Mouse (Mus musculus): ENCODE results near the gene Vwa1. TPM values are rescaled to one million over a fixed set of nuclear protein-coding genes. Genes with fewer than 3 reads are reported as not detected.

Vwa1 gene
- total and polyA plus RNA-seq, 3 experiments, result 0.13 to 1.8 (median 0.15) TPM

DNA sequence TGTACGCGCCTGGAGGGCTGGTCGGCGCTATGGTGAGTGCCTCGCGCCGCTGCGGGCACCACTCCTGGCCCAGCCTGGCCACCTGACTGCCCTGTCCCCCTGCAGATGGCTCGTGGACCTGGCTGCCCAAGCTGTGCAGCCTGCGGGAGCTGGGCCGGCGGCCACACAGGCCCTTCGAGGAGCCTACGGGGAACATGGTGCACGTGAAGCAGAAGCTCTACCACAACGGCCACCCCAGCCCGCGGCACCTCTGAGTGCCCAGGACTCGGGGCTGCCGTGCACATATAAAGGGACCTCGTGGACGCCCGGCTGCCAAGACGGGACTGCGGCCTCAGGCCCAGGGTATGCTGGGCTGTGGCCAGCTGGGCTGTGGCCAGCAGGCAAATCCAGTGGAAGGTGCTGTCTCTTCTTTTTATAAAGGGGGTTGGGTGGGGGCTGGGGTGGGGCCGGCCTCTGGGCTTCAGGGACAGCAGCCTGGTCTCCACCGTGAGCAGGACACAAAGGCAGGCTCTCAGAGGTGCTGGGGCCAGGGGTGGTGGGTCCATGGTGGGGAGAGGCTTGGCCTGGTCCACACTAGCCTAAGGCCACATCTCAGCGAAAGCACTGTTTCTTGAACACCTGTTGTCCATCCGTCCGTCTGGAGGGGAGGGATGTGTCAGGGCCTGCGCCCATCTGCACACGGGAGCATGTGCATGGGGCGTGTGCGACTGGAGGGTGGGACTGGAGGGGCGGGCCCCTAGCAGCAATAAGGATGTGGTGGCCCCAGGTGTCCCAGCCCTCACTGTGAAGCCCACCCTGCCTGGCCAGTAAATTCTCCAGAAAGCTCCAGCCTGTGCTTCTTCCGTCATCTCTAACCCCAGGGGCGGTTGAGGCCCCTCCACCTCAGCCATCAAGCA, 34.5 kb downstream of the Vwa1 start:
- no peaks in the 10 kb centered on the region for H3K9me3 ChIP-seq (replicated peaks; ENCODE audit: low read length)
- DNase-seq (ENCODE audit: extremely low read depth), result no peak
- in situ Hi-C loops (cut with MboI; ENCODE audit: low pct_ligation_motif_present, low pct_unique_long_range_greater_than_20kb, low sequenced_read_pairs) (no loop called here), dilution Hi-C loops (cut with MboI; ENCODE audit: extremely low pct_ligation_motif_present, extremely low pct_unique_long_range_greater_than_20kb, low sequenced_read_pairs) (no loop called here)
- H3K36me3 ChIP-seq (replicated peaks in 1 of 2; ENCODE audit: control insufficient read depth in 1 of 2, insufficient read depth in 1 of 2, low read length in 1 of 2), result peaks cover 57 to 79% of the 10 kb centered on the region in 2 experiments
- no peak overlapping the region for H3K4me3 ChIP-seq (replicated peaks in 1 of 3; ENCODE audit: low read depth in 2 of 3, low read length in 2 of 3, poor library complexity in 1 of 3)
- H3K27me3 ChIP-seq (replicated peaks), result no peaks in the 10 kb centered on the region
- 0 out of 2 replicates have a peak, but pooled peaks cover 4% of the 10 kb centered on the region for H3K79me2 ChIP-seq (replicated peaks; ENCODE audit: control insufficient read depth, extremely low read depth, insufficient read depth, poor library complexity, severe bottlenecking)
- no peak overlapping the region for H3K9ac ChIP-seq (ENCODE audit: insufficient read depth, low read depth)
- no peak overlapping the region for H3K27ac ChIP-seq (ENCODE audit: insufficient read depth, low read depth)
- TF ChIP-seq CTCF (conservative IDR thresholded peaks at IDR 0.05 in 1 of 2, IDR thresholded peaks at IDR 0.05 in 1 of 2; ENCODE audit: low read depth in 2 of 2, low read length in 2 of 2) (no peak), ZC3H11A (IDR thresholded peaks at IDR 0.05; ENCODE audit: low read depth, low read length) (no peak), GABPA (IDR thresholded peaks at IDR 0.05; ENCODE audit: insufficient replicate concordance, low read depth, low read length) (no peak), USF1 (IDR thresholded peaks at IDR 0.05; ENCODE audit: low read depth, low read length) (no peak), BHLHE40 (IDR thresholded peaks at IDR 0.05; ENCODE audit: low read depth, low read length) (no peak), POLR2AphosphoS2 (IDR thresholded peaks at IDR 0.05; ENCODE audit: low read depth, low read length) (no peak), ZMIZ1 (IDR thresholded peaks at IDR 0.05; ENCODE audit: low read depth, low read length) (no peak), CHD1 (IDR thresholded peaks at IDR 0.05; ENCODE audit: low read depth, low read length) (no peak), MEF2A (IDR thresholded peaks at IDR 0.05; ENCODE audit: borderline replicate concordance, low read depth, low read length) (no peak), RAD21 (IDR thresholded peaks at IDR 0.05; ENCODE audit: low read depth, low read length) (no peak), MAZ (IDR thresholded peaks at IDR 0.05; ENCODE audit: low read depth, low read length) (no peak), SIN3A (IDR thresholded peaks at IDR 0.05; ENCODE audit: low read length) (no peak), KAT2A (IDR thresholded peaks at IDR 0.05; ENCODE audit: insufficient replicate concordance, low read length) (no peak), E2F4 (IDR thresholded peaks at IDR 0.05; ENCODE audit: insufficient replicate concordance, low read depth, low read length) (no peak)
- no peak overlapping the region for H3K4me2 ChIP-seq (ENCODE audit: insufficient read depth, low read depth, poor library complexity, severe bottlenecking)
- H3K4me1 ChIP-seq (ENCODE audit: control insufficient read depth in 1 of 2, insufficient read depth in 2 of 2), result peaks cover 5 to 22% of the 10 kb centered on the region in 2 experiments

DNA sequence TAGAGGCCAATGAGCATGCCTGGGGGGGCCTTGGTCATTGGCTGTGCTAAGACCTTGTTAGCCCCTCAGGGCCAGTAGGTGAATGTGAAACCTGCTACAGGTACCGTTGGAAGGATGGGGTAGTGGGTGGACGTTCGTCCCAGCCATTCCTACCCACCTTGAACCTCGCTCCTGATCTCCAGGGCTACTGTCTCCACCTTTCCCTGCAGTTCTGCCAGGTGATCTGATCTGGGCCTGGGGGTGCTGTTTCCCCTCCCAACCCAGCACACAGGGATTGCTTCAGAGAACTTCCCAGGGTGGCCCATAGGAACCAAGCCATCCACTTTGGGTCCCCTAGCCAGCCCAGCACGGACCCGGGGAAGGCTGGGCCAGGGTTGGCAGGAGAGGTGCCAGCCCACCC, 35.3 kb downstream of the Vwa1 start:
- DNase-seq (ENCODE audit: extremely low read depth), result no peak
- TF ChIP-seq MXI1 (IDR thresholded peaks at IDR 0.05; ENCODE audit: low read depth, low read length), result no peak
- 0 out of 2 replicates have a peak, but pooled peaks have one; percentile 50 for TF ChIP-seq POLR2AphosphoS2 (IDR thresholded peaks at IDR 0.05; ENCODE audit: low read depth, low read length)
- TF ChIP-seq ZNF384 (IDR thresholded peaks at IDR 0.05; ENCODE audit: low read depth, low read length), result no peak
- Histone ChIP-seq H3K27ac (ENCODE audit: insufficient read depth, low read depth) (no peak overlapping the region), H3K4me2 (ENCODE audit: insufficient read depth, low read depth, poor library complexity, severe bottlenecking) (no peak overlapping the region), H3K27me3 (replicated peaks) (no peaks in the 10 kb centered on the region), H3K4me1 (ENCODE audit: control insufficient read depth in 1 of 2, insufficient read depth in 2 of 2) (peaks cover 6 to 23% of the 10 kb centered on the region in 2 experiments), H3K4me3 (replicated peaks in 1 of 3; ENCODE audit: low read depth in 2 of 3, low read length in 2 of 3, poor library complexity in 1 of 3) (no peak overlapping the region), H3K9me3 (replicated peaks; ENCODE audit: low read length) (no peaks in the 10 kb centered on the region), H3K79me2 (replicated peaks; ENCODE audit: control insufficient read depth, extremely low read depth, insufficient read depth, poor library complexity, severe bottlenecking) (0 out of 2 replicates have a peak, but pooled peaks cover 3% of the 10 kb centered on the region), H3K36me3 (replicated peaks in 1 of 2; ENCODE audit: control insufficient read depth in 1 of 2, insufficient read depth in 1 of 2, low read length in 1 of 2) (peaks cover 50 to 70% of the 10 kb centered on the region in 2 experiments), H3K9ac (ENCODE audit: insufficient read depth, low read depth) (no peak overlapping the region)
- dilution Hi-C loops (cut with MboI; ENCODE audit: extremely low pct_ligation_motif_present, extremely low pct_unique_long_range_greater_than_20kb, low sequenced_read_pairs), result no loop called here
- in situ Hi-C loops (cut with MboI; ENCODE audit: low pct_ligation_motif_present, low pct_unique_long_range_greater_than_20kb, low sequenced_read_pairs), result no loop called here

Measured in CH12.LX (cell line).